Mouse (Mus musculus): ENCODE results near the gene Pak3. TPM values are rescaled to one million over a fixed set of nuclear protein-coding genes. Genes with fewer than 3 reads are reported as not detected.
"Not testable (repeated sequence)": the region's sequence is repeated elsewhere in the genome, so short reads cannot be mapped to it uniquely, and the experiment has no call there.

The Pak3 gene
- total RNA-seq (2017) = 1.4 TPM in 1 of 2 replicates, not detected in the other

DNA sequence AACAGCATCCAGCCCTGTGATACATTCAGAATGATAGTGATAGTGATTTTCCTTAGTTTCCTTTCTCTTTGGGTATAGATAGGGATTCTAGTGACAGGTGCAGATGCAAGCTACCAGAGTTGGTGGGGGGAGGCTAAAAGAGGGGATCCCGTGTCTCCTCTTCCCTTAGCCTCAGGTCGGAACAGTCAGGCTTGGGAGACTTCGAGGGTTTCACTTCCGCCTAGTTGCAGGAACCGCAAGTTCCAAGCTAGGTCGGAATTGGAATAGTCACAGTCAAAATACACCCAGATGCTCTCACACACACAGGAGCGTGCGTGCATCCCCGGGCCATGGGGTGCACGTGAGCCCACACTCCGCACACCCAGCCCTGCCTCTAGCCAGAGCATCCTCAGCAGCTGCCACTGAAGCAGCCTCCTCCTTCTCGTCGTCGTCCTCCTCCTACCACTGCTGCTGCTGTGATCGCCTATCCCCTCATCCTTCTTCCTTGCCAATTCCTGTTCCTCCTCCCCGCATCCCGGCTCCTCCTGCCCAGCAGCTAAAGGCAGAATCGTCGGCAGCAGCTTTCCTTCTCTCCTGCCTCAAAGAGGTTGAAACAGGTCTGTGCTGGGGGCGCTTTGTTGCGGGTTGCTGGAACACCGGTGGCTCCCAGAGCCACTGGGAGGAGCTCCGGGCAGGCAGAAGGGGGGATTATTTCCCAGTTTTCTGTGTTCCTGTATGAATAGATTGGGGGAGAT, at the start of gene Pak3:
Gene Pak3, plus strand, starts transcription at position 424 of the 734 bp plus-strand sequence.
- peak in 1 of 2 experiments; percentile 37; a peak in 1 of 4 replicates for ATAC-seq (replicated peaks in 1 of 2; ENCODE audit: insufficient read depth in 1 of 2, low FRiP score in 2 of 2, low TSS enrichment in 1 of 2, low read depth in 1 of 2, poor library complexity in 2 of 2, severe bottlenecking in 2 of 2)

DNA sequence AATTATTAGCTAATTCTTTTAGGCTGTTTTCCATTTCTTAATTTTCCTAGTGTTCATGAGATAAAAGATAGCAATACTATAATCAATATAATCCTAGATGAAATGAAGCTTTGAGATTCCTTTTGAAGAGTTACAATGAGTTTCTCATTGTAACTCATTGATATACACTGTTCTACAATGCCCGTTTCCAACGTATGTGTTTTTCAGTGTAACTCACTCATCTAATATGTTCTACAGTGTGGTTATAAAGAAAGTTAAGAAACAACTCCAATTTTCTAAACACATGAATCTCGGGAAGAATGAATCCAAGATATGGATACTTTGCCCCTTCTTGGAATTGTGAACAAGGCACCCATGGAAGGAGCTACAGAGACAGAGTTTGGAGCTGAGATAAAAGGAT, 35.5 kb upstream of the Pak3 start:
- ATAC-seq (replicated peaks in 1 of 2; ENCODE audit: insufficient read depth in 1 of 2, low FRiP score in 2 of 2, low TSS enrichment in 1 of 2, low read depth in 1 of 2, poor library complexity in 2 of 2, severe bottlenecking in 2 of 2) = peak; percentile 100

DNA sequence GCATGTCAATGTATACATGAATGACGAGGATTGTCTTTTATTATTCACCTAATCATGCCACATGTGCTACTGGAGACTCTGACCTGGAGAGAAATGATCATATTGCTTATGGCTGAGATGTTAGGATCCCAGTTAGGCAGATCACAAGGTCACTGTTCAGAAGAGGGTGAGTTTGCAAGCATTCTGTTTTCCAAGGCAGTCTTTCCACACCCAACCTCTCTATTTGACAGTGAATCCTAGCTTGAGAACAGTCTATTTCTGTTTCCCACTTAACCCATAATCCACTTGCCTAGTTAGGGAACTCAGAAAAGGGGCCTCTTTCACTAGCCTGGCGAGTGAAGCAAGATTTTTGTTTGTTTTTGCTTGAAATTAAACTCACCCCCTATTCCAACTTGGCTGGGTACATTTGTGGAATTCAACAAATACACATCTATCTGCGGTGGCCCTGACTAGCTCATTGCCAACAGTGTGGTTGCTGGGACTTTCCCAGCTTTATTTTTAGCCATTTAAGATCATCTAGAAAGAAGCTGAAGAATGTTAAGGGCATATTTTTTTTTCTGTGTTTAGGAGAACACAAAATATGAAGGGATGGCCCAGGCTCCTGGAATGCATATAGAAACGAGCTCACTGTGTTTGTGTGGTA, 17.2 kb upstream of the Pak3 start:
- ATAC-seq (replicated peaks in 1 of 2; ENCODE audit: insufficient read depth in 1 of 2, low FRiP score in 2 of 2, low TSS enrichment in 1 of 2, low read depth in 1 of 2, poor library complexity in 2 of 2, severe bottlenecking in 2 of 2) = no peak

DNA sequence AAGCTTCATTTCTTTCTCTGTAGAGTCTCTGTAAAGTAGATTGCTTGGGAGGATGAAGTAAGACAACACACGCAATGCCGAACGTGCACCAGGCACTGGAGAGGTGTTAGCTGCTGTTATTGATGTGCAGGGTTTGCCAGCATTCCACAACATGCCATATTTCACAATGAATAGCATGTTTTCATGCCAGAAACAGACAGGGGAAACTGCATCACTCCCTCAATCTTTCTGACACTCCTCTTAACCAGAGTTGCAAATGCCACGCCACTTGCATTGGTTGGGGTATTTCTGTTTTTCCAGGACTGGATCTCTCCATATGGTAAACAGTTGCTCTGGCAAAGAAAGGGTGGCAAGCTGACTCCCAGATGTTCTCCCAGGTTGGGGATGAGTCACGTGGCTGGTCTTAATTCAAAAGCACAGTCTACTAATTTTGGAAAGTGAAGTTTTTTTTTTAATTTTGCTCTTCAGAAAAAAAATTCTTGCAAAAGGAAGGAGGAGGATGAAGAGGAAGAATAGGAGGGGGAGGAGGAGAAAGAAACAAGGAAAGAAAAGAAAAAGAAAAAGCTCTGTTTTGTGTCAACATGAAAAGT, 16.5 kb upstream of the Pak3 start:
- no peak for ATAC-seq (replicated peaks in 1 of 2; ENCODE audit: insufficient read depth in 1 of 2, low FRiP score in 2 of 2, low TSS enrichment in 1 of 2, low read depth in 1 of 2, poor library complexity in 2 of 2, severe bottlenecking in 2 of 2)

DNA sequence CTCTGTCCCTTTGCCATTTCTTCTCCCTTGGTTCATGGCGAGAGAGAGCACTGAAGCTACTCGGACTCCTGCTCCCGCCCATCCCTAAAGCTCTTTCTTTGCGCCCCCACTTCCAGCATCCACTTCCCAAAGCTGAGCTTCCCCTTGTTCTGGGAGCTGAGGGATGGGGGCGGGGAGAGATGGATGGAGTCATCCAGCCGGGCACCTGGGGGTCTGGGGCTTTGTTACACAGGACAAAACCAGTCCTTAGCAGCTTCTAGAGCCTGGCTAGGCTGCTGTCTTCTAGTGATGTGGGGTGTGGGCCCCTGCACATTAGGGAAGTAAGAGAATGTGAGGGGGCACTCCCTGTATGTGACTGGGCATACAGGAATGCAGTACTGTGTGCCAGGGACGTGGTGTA, 526 bp downstream of the Pak3 start:
- ATAC-seq (replicated peaks in 1 of 2; ENCODE audit: insufficient read depth in 1 of 2, low FRiP score in 2 of 2, low TSS enrichment in 1 of 2, low read depth in 1 of 2, poor library complexity in 2 of 2, severe bottlenecking in 2 of 2) = no peak

DNA sequence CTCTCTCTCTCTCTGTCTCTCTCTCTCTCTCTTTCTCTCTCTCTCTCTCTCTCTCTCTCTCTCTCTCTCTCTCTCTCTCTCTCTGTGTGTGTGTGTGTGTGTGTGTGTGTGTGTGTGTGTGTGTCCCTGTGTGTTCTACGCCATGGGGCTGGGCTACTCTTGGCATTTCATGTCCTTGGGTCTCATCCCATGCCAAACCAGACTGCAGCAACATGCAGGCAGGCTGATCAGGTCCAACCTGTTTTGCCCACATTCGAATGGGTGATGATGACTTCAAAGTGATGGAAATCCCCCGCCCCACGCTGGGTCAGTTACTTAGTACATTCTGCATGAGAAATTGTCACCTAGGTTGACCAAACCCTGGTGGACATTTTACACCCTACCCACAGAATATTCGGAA, 1.1 kb downstream of the Pak3 start:
- ATAC-seq (replicated peaks in 1 of 2; ENCODE audit: insufficient read depth in 1 of 2, low FRiP score in 2 of 2, low TSS enrichment in 1 of 2, low read depth in 1 of 2, poor library complexity in 2 of 2, severe bottlenecking in 2 of 2) = not testable (repeated sequence)

DNA sequence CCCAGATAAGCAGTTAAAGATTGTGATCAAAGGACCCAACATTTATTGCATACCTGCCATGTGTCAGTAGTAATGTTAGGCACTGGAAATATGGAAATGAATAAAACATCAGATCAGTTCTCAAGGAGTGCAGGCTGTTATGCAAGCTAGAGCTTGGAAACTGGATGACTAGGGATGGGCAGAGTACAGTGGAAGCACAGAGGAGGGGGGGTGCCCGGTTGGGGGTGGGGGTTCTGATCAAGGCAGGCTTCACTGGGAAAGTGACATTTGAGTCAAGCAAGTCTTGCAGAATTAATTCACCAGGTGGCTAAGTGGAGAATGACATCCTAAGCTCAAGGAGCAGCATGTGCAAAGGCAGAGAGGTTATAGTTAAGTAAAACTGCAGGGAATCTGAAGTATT, 1.8 kb downstream of the Pak3 start:
- ATAC-seq (replicated peaks in 1 of 2; ENCODE audit: insufficient read depth in 1 of 2, low FRiP score in 2 of 2, low TSS enrichment in 1 of 2, low read depth in 1 of 2, poor library complexity in 2 of 2, severe bottlenecking in 2 of 2) = no peak

DNA sequence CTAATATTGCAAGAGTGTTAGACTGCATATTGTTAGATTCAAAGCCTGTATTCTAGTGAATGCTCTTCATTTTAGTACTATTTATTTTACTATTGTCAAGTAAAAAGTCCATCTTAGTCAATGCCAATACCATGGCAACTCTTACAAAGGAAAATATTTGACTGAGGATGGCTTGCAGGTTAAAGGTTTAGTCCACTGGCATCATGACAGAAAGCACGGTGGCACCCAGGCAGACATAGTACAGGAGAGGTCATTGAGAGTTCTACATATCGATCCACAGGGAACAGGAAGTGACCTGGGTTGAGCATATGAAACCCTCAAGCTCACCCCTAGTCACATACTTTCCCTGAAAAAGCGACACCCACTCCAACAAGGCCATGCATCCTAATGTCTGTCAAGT, 13.9 kb downstream of the Pak3 start:
- ATAC-seq (replicated peaks in 1 of 2; ENCODE audit: insufficient read depth in 1 of 2, low FRiP score in 2 of 2, low TSS enrichment in 1 of 2, low read depth in 1 of 2, poor library complexity in 2 of 2, severe bottlenecking in 2 of 2) = no peak

DNA sequence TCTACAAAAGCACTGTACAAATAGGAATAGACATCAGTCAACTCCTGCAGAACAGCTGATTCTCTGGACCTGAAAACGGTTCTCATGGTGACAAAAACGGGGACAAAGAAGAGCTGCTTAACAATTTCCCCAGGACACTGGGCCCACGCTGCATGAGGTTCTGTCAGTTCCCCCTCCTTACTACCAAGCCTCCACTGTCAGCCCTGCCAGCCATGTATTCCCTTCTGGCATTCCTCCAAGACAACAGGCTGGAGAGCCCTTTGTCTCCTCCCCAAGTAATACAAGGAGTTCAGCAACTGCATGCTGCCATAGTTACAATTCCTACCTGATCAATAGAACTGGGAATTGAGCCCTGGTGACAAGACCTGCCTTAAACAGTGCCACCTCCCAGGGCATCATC, 15.2 kb downstream of the Pak3 start:
- no peak for ATAC-seq (replicated peaks in 1 of 2; ENCODE audit: insufficient read depth in 1 of 2, low FRiP score in 2 of 2, low TSS enrichment in 1 of 2, low read depth in 1 of 2, poor library complexity in 2 of 2, severe bottlenecking in 2 of 2)

DNA sequence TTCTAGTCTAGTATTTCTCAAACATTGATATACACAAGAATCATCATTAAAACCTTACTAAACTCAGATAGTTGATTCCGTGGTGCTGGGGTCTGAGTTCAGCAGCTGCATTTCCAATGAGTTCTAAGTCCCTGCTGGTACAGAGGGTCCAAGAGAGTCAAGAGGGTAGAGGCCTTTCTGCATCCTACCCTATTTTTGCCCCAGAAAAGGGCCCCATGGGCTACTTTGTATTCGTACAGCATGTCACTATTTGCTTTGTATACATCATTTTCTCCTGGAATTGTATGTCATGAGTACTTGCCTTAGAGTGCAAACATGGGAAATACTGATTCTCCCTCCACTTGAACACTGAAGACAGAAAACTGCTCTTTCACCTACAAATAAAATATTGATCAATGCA, 24.4 kb downstream of the Pak3 start:
- no peak for ATAC-seq (replicated peaks in 1 of 2; ENCODE audit: insufficient read depth in 1 of 2, low FRiP score in 2 of 2, low TSS enrichment in 1 of 2, low read depth in 1 of 2, poor library complexity in 2 of 2, severe bottlenecking in 2 of 2)

DNA sequence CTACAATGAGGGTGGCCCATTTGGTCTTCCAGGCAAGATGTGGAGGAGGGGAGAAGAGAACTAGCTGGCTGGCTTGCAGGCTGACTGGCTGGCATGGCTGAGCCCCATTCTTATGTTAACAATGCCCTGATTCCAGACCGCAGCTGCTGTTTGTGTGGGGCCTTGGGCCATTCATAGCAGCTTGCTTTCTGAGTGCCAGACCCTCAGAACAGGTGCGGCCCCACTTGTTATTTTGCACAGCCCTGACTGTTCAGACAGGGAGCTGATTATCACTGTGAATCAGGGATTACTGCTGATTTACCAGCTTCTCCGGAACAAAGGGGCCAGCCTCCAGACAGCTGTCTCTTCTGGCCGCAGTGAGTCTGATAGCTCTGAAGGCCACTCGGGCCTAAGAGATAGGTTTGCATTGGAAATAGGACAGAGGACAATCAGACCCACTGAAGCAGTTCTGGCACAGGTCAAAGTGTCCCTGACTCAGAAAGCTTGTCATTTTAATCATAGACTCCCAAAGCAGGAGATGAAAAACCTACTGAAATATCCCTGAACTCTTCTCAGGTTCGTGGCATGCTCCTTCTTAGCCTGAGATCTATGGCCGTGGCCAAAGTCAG, 24.9 kb downstream of the Pak3 start:
- no peak for ATAC-seq (replicated peaks in 1 of 2; ENCODE audit: insufficient read depth in 1 of 2, low FRiP score in 2 of 2, low TSS enrichment in 1 of 2, low read depth in 1 of 2, poor library complexity in 2 of 2, severe bottlenecking in 2 of 2)

DNA sequence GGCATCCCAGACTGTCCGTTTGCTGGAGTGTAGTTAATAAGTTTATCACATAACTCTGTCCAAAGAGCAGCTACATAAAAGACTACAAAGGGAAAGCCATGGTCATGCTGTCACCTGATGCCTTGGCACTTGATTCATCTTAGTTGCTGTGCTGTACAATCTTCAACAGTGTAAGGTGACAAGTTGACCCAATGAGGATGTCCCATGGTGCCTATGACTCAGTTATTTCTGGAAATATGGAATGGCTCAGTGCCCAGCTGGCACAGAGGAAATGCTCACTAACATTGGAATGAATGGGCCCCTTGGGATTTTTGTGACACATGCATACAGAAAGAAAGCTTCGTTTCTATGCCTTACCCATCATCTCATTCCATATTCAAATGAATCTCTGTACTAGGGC, 55.3 kb downstream of the Pak3 start:
- no peak for ATAC-seq (replicated peaks in 1 of 2; ENCODE audit: insufficient read depth in 1 of 2, low FRiP score in 2 of 2, low TSS enrichment in 1 of 2, low read depth in 1 of 2, poor library complexity in 2 of 2, severe bottlenecking in 2 of 2)

DNA sequence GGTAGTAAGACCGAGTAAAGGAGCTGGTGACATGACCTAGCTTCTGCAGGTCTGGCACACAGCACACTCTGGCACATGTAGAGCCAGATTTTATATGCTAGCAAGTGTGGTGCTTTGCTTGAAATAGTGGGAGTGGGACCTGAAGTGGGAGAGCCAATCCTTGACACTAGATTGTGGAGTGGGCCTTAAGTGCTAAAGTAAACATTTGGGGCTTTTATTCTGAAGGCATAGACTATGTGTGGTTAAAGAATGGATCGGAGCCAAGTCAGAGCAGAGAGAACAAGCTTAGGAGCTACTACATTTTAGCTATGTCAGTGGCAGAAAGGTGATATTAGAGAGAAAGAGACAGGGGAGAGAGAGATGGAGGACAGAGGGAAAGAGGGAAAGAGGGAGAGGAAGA, 61.5 kb downstream of the Pak3 start:
- no peak for ATAC-seq (replicated peaks in 1 of 2; ENCODE audit: insufficient read depth in 1 of 2, low FRiP score in 2 of 2, low TSS enrichment in 1 of 2, low read depth in 1 of 2, poor library complexity in 2 of 2, severe bottlenecking in 2 of 2)

DNA sequence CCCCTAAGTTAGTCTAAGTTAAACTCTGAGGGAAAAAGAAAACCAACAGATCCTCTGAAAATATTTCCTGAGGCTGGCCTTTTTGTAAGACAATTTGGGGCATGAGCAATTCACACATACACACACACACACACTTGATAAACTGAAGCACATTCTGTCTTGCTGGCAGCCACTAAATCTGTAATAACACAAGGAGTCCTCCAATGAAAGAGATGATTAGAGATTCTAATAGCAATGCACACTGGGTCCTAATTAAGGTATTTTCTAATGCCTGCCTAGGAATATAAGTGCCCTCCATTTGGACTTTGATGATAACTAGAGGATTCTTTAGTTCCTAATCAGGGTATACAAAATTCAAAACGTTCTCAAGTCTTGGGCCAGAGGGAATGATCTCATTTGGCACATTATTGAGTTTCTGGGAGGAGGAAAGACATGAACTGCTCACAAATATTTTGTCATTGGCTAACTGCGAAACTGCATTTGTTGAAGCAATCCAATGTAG, 62.1 kb downstream of the Pak3 start:
- no peak for ATAC-seq (replicated peaks in 1 of 2; ENCODE audit: insufficient read depth in 1 of 2, low FRiP score in 2 of 2, low TSS enrichment in 1 of 2, low read depth in 1 of 2, poor library complexity in 2 of 2, severe bottlenecking in 2 of 2)

DNA sequence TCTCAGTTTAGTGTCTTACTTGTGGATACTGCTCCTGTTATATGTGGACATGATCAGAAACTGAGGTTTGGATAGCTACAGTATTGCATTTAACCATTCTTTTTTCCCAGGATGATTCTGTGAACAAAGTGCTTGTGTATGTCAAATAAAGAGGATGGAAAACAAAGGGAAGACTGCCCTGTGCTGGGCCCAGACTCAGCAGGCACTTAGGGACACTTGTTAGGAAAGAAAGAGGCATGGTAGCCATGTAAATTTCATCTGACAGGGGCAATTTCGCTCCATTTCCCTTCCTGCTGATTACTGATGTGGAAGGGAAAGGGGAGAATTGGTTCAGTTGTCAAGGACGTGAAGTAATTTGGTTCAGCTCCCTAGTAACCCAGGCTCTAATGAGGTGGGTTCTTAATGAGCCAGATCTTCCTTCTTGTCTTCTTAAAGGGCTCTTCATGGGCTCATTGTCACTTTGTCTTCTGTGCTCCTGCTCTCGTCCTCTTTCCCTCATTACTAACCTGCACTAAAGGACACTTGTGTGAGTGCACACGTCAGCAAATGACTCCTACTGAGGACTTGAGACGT, 88.6 kb downstream of the Pak3 start:
- no peak for ATAC-seq (replicated peaks in 1 of 2; ENCODE audit: insufficient read depth in 1 of 2, low FRiP score in 2 of 2, low TSS enrichment in 1 of 2, low read depth in 1 of 2, poor library complexity in 2 of 2, severe bottlenecking in 2 of 2)

DNA sequence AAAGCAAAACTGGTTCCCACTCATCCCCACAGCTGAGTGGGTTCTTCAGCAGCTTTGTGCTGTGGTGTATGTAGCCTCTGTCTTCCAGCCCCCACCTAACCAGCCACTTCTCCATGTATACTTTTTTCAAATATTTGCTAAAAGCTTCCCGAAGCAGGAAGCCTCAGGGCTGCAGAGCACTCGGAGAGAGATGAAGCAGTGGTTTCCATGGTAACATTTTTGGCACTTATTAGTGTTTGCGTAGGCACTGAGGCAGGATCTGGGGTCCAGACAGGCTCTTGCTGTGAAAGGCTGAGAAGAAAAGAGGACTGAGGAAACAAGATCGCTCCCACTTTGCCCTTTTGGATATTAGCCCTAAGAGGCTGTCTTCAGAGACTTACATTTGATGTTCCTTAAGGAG, 100.3 kb downstream of the Pak3 start:
- ATAC-seq (replicated peaks in 1 of 2; ENCODE audit: insufficient read depth in 1 of 2, low FRiP score in 2 of 2, low TSS enrichment in 1 of 2, low read depth in 1 of 2, poor library complexity in 2 of 2, severe bottlenecking in 2 of 2) = no peak

DNA sequence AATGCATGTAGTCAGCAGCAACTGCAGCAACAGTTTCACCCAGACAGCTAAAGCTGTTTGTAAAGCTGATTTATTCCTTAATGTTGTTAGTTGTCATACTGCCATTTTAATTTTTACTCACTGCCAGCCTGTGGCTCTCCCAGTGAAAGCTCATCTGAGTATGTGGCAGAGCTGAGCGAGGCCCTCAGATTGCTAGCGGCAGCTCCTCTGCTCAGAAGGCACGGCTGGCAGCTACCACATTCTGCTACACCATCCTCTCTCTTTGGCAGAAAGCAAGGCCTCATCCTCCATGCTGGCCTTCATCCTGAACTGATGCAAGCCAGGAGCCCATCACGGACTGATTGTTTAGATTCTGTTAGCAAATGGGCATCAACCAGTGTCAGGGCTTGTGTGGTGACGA, 109.4 kb downstream of the Pak3 start:
- ATAC-seq (replicated peaks in 1 of 2; ENCODE audit: insufficient read depth in 1 of 2, low FRiP score in 2 of 2, low TSS enrichment in 1 of 2, low read depth in 1 of 2, poor library complexity in 2 of 2, severe bottlenecking in 2 of 2) = no peak

DNA sequence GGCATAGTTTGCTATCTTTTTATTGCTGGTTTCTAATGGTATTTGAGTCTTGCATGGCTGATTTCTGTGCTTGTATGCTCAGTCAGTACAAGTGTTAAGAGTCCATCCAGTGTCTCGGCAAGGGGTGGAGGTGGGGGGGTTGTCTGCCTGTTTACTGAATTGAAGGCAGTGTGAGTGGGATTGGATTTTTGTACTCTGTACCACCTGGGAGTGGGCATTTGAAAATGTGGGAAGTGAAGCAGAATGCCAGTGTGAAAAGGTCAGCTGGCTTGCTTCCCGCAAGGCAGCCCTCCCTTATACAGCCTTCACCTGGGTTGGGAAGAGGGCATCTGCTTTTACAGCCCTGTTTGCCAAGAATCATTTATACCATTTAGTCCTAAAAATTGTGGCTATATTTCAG, 125.5 kb downstream of the Pak3 start:
- no peak for ATAC-seq (replicated peaks in 1 of 2; ENCODE audit: insufficient read depth in 1 of 2, low FRiP score in 2 of 2, low TSS enrichment in 1 of 2, low read depth in 1 of 2, poor library complexity in 2 of 2, severe bottlenecking in 2 of 2)

Data from hematopoietic stem cell, adult 5-6 weeks (primary cell).